Mouse (Mus musculus) WW6 (cell line): ENCODE data around the gene Mapkapk3.
A peak's percentile ranks its signal among the peaks of the same experiment; 100 is the strongest.

Source experiments
- DNase-seq: peaks from one replicate; pipeline ENCODE4 v3.0.0-alpha.2; 2013; ENCODE audit warnings: low read depth, low spot score

The Mapkapk3 gene

DNA sequence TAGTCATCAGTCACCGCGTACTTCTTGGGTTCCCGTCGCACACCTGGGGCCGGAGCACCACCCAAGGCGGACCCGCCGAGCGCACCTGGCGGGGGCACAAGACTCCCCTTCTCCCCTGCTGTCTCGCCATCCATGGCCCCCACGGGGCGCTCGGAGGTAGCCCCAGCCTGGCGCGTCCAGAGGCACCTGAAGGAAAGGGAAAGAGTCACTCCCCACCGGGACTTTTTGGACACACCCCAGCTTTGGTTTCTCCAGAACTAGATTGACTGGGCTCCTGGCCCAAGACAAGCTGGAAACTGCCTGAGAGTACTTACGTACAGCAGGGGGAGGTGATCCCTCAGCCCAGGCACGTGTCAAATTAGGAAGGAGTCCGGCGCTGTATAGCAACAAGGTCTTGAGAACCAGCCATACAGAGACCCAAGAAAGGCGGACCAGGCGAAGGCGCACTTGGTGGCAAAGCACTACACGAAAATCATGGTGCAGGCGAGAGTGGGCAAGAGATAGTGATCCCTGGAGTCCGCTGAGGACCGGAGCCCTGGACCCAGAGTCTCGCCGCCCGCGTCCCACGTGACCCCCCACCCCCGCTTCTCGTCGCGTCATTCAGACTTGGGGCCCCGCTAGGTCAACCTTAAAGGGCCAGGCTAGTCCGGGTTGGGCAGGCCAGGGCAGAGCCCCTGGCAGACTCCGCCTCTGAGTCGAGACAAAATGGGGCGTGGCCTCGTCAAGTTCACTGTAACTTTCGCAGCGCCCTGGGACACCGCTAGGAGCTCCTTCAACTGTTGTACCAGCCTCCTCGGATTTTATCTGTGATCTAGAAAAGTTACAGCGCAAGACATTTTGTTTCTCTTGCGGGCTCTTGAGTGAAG, at the start of gene Mapkapk3:
Gene Mapkapk3 (minus strand): TSS at position 667 of the 866 bp plus-strand sequence.
- peak; percentile 83 for DNase-seq

DNA sequence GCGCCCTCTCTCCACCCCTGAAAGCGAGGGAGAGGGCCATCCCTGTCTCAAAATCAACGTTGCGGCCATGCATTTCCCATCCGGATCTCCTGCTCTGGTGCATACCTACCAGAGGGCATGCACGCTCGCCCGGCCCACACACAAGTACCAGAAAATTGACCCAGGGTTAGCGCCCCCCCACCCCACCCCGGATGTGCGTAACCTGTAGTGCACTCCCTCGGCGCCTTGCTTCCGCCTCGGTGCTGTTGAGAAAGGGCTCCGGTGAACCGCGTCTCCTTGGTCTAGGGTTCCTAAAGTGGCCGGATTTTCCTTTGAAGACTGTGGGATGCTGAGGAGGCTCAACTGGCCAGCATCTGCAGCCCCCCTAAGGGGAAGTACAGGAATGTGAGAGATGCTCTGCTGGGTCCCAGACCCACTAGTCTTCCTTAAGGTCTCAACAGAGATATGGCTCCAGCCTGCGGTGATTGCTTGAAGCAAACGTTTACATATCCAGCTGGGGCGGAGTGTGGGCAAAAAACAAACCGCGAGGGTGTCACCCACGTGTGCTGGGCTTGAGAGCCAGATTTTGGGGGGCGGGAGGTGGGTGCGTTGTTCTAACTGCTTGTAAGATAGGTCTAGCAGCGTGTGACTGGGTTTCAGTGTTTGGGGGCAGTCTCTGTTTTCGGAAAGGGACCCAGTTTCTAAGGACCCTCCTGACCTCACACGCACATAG, 48.7 kb upstream of the Mapkapk3 start, which contains the start of gene Hemk1:
Gene Hemk1 (minus strand): TSS at position 179 of the 712 bp plus-strand sequence.
- DNase-seq: peak; percentile 65

DNA sequence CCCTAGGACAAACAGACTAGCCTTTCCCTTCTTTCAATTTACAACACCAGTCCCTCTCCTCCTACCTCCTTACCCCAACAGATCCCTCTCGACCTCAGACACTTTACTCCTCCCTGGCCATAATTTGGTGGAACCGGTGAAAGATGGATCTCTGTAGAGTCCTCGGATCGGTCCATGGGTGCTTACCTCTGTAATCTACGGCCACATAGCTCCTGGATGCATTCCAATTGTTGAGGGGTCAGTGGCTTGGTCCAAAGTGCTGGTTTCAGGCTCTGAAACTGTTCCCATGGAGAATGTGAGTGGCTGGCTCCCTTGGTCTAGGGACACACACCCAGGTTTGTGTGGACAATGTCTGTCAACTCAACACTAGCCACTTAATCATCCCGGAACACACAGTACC, 46.7 kb upstream of the Mapkapk3 start:
- no peak for DNase-seq

DNA sequence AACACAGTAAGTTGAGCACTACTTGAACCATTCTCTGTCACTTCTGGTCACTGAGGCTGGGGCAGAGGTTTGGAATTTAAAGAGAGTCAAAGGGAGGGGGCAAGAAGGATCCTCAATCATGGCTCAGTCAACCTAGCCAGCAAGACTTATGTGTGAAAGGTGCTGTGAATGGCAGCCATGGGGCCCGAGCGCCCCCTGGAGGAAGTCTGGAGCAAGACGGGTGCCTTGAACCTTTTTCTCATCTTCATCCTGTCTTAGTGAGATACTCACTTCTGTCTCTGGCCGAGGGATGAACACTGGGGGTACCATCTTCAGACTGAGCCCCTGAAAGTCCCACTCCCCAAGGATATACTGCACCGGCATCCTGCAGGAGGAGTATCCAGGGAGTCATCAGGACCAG, 46.2 kb upstream of the Mapkapk3 start:
- peak; percentile 31 for DNase-seq

DNA sequence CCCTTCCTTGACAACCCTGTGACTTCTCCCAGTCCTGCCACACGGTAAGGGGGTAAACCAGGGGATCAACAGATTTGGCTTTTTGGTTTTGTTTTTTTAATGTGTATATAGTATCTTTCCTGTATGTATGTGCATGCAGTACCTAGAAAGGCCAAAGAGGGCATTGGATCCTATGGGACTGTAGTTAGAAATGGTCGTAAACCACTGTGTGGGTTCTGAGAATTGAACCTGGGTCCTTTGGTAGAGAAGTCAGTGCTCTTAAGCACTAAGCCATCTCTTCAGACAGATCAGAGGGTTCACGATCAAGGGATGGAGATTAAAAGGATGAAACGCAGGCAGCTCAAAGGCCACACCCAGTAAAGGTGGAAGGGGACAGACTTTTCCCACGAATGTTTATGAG, 45.4 kb upstream of the Mapkapk3 start:
- no peak for DNase-seq

DNA sequence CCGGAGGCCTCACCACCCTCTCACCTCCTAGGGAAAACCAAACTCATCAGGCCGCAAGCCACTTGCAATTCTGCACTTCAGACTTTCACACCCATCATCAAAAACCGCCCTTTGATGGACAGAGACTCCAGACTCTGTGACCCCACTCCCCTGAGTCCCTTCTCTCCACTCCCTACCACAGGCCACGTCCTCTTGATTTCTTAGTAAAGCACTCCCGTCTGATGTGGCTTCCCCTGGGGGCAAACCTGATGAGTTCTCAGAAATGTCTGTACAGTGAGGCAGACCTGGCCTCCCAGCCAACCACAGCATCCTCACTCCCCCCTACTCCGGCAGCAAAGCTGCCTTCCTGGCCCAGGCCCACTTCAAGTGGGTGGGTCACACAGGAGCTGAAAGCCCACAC, 44.7 kb upstream of the Mapkapk3 start:
- DNase-seq: no peak

DNA sequence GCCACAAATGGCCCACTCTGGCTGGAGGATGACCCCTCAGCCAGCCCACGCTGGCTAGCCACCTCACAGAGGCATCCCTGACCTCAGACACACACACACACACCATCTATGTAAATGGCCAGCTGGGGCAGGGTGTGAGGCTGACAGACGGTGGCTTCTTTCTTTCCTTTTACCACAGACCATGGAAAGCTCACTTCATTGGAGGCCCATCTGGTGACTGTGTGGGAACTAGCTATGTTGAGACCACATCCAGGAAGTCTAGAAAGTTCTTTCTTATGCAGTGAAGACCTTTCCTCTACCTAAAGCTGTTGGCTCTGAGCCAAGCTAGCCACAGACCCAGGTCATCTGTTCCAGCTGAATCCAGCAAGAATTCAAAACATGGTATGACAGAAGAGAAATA, 44.0 kb upstream of the Mapkapk3 start:
- no peak for DNase-seq

DNA sequence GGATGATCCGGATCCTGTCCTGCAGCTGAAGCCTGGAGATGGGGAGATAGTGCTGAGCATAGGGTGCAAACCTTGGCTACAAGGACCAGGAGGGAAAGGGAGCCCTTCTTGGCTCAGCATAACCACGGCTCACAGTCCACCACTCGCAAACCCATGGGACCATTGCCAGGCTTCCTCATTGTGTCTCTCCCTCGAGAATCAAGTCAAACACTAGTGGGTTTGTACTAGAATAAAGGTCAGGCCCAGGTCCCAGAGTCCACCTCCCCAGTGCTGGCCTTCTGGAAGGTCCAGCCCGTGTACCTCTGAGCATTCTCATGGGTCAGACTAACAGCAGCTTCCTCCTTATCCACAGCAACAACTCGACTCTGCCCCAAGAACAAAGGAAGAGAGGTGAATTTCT, 41.1 kb upstream of the Mapkapk3 start:
- DNase-seq: no peak

DNA sequence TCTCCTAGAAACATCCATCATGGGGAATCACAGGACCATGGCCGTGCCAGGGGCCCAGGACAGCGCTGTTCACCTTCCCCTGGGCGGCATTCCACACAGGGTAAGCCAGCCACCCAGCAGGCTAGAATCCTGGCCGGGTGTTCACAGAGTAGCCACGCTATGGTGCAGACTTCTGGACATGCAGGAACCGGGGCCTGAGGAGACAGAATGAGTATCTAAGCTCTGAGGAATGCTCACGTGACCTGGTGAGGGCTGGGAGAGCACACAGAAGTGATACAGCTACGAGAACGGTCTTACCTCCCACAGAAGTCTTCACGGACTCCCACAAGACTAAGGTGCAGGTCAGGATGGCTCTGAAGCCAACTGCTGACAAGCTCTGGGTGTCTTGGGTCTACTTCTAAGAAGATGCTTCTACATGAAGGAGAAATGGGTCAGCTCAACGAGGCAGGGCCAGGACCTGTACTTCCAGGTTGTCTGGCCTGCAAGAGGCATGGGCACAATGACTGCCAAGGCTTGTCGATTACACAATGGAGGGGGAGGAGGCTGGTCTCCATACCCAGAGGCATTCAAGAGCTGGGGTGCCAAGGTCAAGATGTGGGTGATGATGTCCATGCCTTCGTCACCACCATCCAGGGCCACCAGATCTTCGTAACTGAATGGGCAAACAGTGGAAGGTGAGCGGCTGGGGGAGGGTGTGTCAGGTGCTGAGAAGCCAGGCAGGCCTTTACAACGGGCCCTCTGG, 38.4 kb upstream of the Mapkapk3 start:
- DNase-seq: no peak

DNA sequence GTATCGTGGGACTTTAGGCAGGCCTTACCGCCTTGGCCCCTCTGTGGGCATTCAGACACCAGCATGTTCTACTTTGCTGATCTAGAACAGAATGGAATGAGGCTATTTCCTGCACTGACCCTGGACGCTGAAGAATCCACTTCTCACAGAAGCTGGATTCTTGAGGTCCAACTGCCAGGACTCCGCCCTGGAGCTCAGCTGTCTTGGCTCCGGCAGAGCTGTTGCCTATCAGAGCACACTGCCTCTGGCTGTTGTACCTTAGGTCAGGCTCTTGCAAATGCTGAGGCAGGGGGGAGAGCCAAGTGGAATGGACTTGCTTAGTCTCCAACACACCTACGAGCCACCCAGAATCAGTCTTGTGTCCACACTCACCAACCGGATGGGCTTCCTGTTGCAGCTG, 36.2 kb upstream of the Mapkapk3 start:
- DNase-seq: no peak

DNA sequence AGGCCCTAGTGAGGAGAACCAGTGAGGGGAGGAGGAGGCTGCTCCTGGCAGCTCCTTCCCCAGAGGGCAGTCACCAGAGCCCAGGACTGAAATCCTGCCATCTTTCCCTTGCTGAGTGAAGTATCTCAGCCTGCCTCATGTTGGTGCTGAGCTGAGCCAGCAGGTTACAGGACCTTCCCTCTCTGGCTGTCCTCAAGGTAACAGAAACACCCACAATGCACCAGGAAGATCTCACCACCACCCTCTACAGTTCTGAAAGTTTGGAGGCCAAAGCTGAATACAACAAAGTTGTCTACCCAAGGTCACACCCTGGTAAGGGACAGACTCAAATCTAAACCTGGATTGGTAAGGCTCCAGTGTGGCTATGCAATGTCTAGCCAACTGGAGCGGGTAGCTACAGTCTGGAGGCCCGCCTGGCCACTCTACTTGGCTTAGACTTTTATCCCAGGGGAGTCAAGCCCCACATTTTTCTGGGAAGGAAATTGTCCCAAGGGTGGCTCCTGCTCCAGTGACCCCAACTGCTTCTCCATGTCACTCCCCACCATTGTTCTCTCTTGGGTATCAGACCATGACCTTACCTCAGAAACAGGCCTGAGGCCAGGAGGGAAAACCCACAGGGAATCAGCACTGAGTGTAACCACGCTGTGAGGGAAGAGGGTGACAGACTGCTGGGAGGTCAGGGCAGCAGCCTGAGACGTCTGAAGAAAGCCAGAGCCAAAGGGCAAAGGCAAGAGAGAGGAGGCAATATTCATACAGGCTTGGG, 35.3 kb upstream of the Mapkapk3 start:
- DNase-seq: no peak

DNA sequence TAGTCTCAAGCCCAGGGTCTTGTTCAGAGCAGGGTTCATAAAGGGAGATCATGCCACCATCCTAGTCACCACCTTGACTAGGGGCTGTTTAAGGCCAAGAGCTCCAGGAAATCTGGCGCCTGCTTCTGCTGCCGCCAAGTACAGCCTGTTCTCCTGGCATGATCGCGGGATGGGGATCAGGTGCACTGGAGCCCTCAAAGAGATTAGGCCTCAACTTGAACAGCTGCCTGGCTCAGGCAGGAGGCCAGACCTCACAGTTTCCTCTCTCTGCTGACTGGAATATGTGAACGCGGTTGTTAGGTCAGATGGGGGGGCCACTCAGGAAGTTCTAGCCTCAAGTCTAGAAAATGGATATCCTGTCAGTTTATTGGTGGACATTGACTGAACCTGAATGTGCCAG, 33.9 kb upstream of the Mapkapk3 start:
- no peak for DNase-seq

DNA sequence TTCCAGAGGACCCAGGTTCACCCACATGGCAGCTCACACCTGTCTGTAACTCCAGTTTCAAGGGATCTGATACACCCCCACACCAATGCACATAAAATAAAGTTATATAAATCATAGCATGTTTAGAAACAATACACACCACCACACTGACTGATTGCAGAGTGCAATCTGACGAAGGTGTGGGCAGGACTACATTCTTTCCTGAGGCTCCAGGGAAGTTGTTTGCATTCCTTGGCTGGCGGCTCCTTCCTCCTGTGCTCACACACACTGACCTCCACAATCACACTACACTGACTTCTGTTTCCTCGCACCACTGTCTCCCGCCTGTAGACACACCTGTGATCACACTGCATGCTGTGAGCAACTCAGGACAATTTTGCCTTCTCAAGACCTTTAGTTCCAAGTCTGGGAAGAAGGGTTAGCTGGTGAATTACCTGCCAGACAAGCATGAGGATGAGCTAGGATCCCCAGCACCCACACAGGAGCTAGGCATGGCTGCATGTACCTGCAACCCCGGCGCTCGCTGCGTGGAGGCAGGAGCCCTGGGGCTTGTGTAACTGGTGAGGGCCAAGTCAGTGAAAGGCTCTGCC, 32.9 kb upstream of the Mapkapk3 start:
- no peak for DNase-seq

DNA sequence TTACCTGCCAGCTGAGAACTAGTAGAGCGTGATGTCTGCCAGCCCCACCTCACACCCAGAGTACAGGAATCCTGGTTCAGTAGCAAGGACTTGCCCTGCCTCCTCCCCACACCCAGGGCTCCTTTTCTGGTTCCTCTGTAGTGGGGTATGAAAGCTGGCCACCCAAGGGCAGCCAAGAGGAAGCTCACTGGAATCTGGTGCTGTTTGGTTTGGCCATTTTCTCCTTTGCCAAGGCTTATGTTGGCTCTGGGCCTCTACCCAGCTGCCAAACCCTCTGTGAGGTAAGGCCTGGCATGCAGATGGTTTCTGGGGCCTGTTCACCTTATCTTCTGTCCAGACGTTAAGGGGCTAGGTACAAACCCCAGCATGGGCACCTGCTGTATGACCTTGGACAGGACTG, 26.1 kb upstream of the Mapkapk3 start:
- no peak for DNase-seq

DNA sequence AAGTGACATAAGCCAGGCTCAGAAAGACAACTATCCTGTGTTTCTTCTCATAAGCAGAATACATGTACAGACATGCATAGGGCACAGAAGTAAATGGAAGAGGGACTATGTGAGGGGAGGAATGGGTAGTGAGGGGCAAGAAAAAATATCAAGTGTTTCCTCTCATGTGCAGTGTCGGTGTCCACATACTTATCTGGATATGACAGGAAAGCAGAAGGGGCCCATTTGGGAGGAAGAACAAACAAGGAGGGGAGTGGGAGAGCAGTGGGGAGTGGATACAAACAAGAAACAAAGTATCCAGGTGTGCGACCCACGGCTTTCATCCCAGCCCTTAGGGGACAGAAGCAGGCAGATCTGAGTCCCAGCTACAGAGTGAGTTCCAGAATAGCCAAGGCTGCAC, 24.2 kb upstream of the Mapkapk3 start:
- DNase-seq: no peak

DNA sequence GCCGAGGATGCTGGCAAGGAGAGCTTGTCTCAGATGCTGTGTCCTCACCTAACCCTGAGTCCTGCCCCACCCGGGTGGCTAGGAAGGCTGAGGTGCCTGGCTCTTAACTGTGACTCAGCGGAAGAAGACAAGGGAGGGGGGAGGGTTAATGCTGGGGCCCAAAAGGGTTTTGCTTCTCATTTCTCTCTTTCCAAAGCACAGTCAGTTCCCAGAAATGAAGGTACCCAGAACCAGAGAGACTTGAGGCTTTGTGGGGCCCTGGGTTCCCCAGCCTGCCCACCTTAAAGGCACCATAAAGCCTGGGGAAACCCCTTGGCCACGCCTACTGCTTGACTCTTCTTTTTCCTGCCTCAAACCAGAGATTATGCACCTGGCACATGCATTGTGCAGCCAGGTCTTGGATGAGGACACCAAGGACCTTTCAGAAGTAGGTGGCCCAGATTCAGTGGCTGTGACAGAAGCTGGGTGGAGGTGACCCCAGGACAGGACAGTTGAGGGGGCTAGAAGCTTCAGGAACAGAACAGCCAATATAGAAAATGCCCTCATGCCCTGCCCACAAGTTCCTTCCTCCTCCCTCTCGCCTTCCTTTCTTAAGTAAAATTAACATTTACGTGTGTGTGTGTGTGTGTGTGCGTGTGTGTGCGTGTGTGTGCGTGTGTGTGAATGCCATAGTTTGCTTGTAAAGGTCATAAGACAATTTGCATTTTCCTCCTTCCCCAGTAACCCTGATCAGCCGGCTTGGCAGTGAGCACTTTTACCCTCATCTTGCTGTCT, 23.3 kb upstream of the Mapkapk3 start:
- DNase-seq: no peak

DNA sequence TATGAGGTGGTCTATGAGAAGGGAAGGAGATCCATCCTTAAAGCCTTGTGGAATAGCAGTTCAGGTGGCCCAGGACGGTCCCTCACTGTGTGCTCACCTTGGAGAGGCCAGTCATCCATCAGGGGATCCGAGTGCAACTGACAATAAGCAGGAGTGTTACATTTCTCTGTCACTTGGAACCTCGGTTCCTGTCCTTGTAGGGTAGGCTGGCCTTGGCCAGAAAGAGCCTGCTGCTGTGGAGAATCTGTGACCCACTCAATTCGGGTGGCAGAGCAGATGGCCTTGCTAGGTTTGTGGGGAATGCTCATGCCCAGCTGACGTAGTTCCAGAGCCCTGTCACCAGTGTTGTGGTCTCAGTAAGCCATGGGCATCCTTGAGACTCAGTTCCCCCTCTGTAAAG, 19.9 kb upstream of the Mapkapk3 start:
- DNase-seq: no peak

DNA sequence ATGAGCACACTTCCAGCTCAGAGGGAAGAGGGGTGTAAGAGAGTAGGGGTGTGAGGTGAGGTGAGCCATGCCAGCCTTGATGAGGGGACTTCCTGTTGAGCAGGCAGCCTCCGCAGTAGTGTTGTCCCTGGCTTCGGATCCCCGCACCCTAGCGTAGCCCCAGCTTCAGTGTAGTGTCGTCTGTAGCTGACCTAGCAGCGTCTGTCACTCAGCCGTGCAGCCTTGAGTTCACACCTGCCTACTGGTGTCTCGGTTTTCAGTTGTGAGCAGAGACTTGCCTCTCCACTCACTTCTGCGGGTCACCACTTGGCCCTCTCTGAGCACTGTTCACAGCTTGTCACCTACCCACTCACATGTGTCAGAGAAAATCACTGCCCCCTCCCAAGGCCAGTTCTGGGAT, 19.5 kb upstream of the Mapkapk3 start:
- DNase-seq: no peak

DNA sequence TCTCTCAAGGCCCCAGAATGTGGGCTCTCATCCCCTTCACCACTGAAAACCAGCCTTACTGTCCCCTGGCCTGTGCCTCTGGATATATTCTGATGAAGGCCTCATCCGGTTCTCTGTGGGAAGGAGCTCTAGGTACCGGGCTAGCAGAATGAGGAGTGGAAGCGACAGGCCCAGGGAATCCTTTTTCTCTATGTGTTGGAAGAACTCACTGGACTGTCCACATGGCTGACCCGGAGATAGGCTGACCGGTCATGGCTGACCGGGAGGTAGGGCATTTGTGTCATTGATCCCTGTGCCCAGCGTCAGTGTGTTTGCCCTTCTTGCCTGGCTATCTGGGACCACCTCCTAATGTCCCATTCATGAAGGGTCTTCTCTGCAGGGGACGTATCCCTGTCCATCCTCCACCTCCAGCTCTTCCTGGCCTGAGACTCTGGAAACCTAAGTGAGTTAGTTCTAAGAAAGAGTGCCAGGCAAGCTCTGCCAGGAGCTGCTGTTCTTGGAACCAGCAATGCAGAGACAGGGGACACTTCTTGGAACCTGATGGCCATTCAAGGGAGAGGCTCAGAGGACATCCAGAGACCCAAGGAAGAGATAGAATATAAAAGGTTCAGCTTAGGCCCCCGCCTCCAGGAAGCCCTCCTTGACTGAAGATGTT, 18.8 kb upstream of the Mapkapk3 start:
- no peak for DNase-seq

DNA sequence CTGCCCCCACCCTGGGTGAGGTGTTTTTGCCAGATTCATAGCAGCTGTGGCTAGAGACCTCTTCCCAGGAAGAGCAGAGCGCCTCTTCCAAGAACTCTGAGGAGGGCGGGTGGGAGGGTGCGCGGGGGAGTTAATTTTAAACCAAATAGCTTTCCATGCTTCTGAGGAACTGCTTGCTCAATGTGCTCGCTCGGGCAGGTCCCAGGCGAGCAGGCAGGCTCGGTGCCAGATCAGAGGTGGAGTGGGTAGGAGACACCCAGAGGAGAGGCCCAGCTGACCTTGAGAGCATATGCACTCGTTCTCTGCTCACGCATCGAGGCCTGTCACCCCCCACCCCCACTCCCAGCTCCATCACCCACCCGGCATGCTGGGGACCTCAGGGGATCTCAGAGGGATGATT, 18.2 kb upstream of the Mapkapk3 start:
- no peak for DNase-seq
